23 mouse cellular contexts compared by ENCODE assay signal in the genomic region with DNA sequence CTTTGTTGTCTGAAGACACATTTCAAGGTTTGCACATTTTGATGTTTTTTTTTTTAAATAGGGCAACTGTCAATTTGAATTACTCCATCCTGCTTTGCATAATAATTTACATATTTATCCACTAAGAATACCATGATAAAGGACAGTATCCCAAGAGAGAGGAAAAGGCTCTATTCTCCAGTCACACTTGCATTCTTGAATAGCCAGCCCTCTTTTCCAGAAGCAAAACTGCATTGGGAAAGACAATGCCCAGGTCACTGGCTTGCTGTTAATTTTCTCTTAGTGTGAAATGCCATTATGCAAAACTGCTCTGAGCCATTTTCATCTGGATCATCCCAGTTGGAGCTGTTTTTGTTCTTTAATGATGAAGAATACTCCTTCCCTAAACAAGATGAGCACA.
DNase-seq lines count a peak whose midpoint lies in the region; ATAC-seq and TF ChIP-seq lines count a peak whose summit lies in the region.
"Had no signal": no experiment of that assay in that cellular context is flagged by ENCODE, and none has a peak within 500 bp of the region (broad histone marks: within the 10 kb centered on the region; RNA-seq: fewer than 3 reads in every experiment).

No protein-coding gene starts in this region.

- H3K27ac ChIP-seq in hindbrain, embryonic 13.5 days = 0 out of 2 replicates have a peak overlapping the region, but pooled peaks have one; percentile 66
- H3K27ac ChIP-seq in hindbrain, embryonic 16.5 days (ENCODE audit: low read depth, low read length) = no peak overlapping the region
- H3K27ac ChIP-seq: embryonic facial prominence, embryonic 12.5 days; embryonic facial prominence, embryonic 15.5 days; intestine, embryonic 15.5 days had no signal

- H3K27me3 ChIP-seq in hindbrain, embryonic 13.5 days = no peaks in the 10 kb centered on the region
- no peaks in the 10 kb centered on the region for H3K27me3 ChIP-seq in hindbrain, embryonic 16.5 days (replicated peaks; ENCODE audit: control insufficient read depth, insufficient read depth, low read length)
- H3K27me3 ChIP-seq: embryonic facial prominence, embryonic 12.5 days; embryonic facial prominence, embryonic 15.5 days; intestine, embryonic 15.5 days; Patski had no signal

- H3K9ac ChIP-seq in hindbrain, embryonic 13.5 days = no peak overlapping the region
- H3K9ac ChIP-seq in hindbrain, embryonic 16.5 days (ENCODE audit: low read depth, low read length) = no peak overlapping the region
- H3K9ac ChIP-seq: embryonic facial prominence, embryonic 12.5 days; embryonic facial prominence, embryonic 15.5 days; forebrain, postnatal 0 days; intestine, embryonic 15.5 days had no signal

- H3K36me3 ChIP-seq in hindbrain, embryonic 13.5 days = no peaks in the 10 kb centered on the region
- H3K36me3 ChIP-seq in hindbrain, embryonic 16.5 days (ENCODE audit: control insufficient read depth, insufficient read depth, low read length) = no peaks in the 10 kb centered on the region
- H3K36me3 ChIP-seq: embryonic facial prominence, embryonic 12.5 days; embryonic facial prominence, embryonic 15.5 days; intestine, embryonic 15.5 days had no signal

- no peak for TF ChIP-seq CTCF in brain, embryonic 14.5 days (IDR thresholded peaks at IDR 0.05; ENCODE audit: borderline replicate concordance, extremely low read depth, insufficient read depth, insufficient read length)

- no peak for ATAC-seq in hindbrain, embryonic 13.5 days (ENCODE audit: low FRiP score)
- no peak for ATAC-seq in hindbrain, embryonic 16.5 days
- ATAC-seq: CD4-positive, CD25-positive, alpha-beta regulatory T cell, adult 4 months; forebrain, embryonic 14.5 days; forebrain, postnatal 0 days; intestine, embryonic 15.5 days; Patski had no signal

- no peak overlapping the region for H3K4me3 ChIP-seq in hindbrain, embryonic 13.5 days
- H3K4me3 ChIP-seq in hindbrain, embryonic 16.5 days (ENCODE audit: low read length) = no peak overlapping the region
- H3K4me3 ChIP-seq: embryonic facial prominence, embryonic 12.5 days; embryonic facial prominence, embryonic 15.5 days; gastrocnemius, adult 2 months; intestine, embryonic 15.5 days had no signal

- H3K4me1 ChIP-seq in hindbrain, embryonic 13.5 days (replicated peaks) = peaks cover 27% of the 10 kb centered on the region
- H3K4me1 ChIP-seq in hindbrain, embryonic 16.5 days (ENCODE audit: control insufficient read depth, insufficient read depth, low read depth, low read length) = no peaks in the 10 kb centered on the region
- H3K4me1 ChIP-seq: embryonic facial prominence, embryonic 15.5 days; intestine, embryonic 15.5 days had no signal

- no peaks in the 10 kb centered on the region for H3K9me3 ChIP-seq in hindbrain, embryonic 13.5 days
- H3K9me3 ChIP-seq in hindbrain, embryonic 16.5 days (ENCODE audit: control insufficient read depth, low read length) = no peaks in the 10 kb centered on the region
- H3K9me3 ChIP-seq: embryonic facial prominence, embryonic 12.5 days; embryonic facial prominence, embryonic 15.5 days; intestine, embryonic 15.5 days had no signal

- no peak for TF ChIP-seq POLR2A in brain, embryonic 14.5 days (IDR thresholded peaks at IDR 0.05; ENCODE audit: borderline replicate concordance, extremely low read depth, insufficient read depth, insufficient read length, poor library complexity, severe bottlenecking)

- DNase-seq in retina, postnatal 1 day = peak; percentile 51
- no peak for DNase-seq in retina, embryonic 14.5 days (ENCODE audit: low spot score)
- peak; percentile 67 for DNase-seq in brain, embryonic 14.5 days (ENCODE audit: low read depth)
- no peak for DNase-seq in urinary bladder, postnatal 4 days (ENCODE audit: low spot score in 2 of 2)
- DNase-seq: adrenal gland, postnatal 10 days; adrenal gland, postnatal 36 days; cerebellum, adult 11 months; cerebellum, adult 2 months; cerebellum, adult 9-11 months; cerebellum, postnatal 25 days; forebrain, postnatal 0 days; gastrocnemius, adult 2 months; gastrocnemius, postnatal 14 days; heart, adult 11 months had no signal

- H3K4me2 ChIP-seq in hindbrain, embryonic 13.5 days = no peak overlapping the region
- H3K4me2 ChIP-seq in hindbrain, embryonic 16.5 days (ENCODE audit: low read length) = no peak overlapping the region
- H3K4me2 ChIP-seq: embryonic facial prominence, embryonic 12.5 days; embryonic facial prominence, embryonic 15.5 days; heart, embryonic 11.5 days; intestine, embryonic 15.5 days had no signal

Comparison
In these comparisons a context has a peak if more than half of its experiments do, and no peak if none do; other contexts are left out.
1. DNase-seq: peak in retina, postnatal 1 day (single experiment) and brain, embryonic 14.5 days (single experiment); none in retina, embryonic 14.5 days (single experiment) and urinary bladder, postnatal 4 days (0 of 2).